Mouse (Mus musculus) forelimb bud, embryonic 11.5 days (tissue): Measurements from ENCODE around the gene Pip5k1b.

Source experiments
- DNase-seq: peaks from one replicate; pipeline ENCODE4 v3.0.0-alpha.2; 2012; ENCODE audit warnings: low read depth, low spot score

The Pip5k1b gene

GRCm38 (mm10) chr19:24476461-24476860 is 79.2 kb downstream of the Pip5k1b start:
- DNase-seq = peak; percentile 6

GRCm38 (mm10) chr19:24475281-24475680 is 80.4 kb downstream of the Pip5k1b start:
- DNase-seq = no peak

DNA sequence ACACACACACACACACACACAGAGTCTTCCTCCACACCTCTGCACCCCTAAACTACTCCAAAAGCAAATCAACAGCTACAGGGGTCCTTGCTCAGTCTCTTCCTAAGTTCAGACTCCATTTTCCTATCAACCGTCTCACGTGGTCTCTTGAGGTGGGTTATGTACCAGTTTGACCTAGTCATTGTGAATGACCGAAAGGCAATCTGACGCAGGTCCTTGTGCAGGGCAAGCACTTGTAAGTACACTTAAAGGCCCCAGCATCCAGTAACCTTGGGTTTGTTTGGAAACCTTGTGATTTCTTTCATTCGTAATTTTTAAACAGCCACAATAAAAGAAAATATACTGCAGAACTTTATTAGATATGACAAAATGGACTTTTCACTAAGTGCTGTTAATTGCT is 83.2 kb downstream of the Pip5k1b start:
- no peak for DNase-seq

DNA sequence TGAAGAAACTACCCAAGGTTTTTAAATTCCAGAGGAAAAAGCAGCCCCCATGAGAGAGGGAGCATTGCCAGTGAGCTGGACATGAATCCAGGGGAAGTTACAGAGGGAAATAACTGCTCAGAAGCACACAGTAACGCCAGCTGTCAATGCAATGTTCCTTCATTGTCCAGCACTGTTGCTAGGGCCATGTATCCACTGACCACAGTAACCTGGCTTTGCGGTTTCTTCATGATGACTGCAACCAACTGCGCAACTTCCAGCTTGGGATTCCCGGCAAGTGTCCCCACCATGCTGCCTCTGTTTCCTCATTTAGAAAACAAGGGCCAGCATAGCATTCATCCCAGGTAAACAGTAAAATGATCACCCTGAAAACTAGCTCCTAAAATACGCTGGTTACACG is 84.1 kb downstream of the Pip5k1b start:
- no peak for DNase-seq

- no peak for DNase-seq
Measured at GRCm38 (mm10) chr19:24469216-24469615, 86.5 kb downstream of the Pip5k1b start.

DNA sequence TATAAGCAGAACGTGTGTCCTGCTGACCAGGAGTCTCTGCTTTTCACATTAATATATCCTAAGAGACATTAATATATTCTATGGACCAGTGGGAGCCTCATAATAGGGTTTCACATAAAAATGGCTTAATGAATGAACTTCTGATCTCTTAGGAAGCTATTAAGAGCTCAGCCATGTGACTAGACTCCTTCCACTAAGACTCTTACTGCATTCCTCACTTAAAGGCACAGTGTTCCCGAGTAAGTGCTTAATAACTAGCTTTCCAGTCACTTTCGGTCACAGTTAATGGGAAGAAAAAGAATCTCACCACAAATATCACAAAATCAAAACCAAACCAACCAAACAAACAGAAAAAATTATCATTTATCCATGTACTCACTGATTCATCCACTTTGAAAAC is 87.1 kb downstream of the Pip5k1b start:
- no peak for DNase-seq

DNA sequence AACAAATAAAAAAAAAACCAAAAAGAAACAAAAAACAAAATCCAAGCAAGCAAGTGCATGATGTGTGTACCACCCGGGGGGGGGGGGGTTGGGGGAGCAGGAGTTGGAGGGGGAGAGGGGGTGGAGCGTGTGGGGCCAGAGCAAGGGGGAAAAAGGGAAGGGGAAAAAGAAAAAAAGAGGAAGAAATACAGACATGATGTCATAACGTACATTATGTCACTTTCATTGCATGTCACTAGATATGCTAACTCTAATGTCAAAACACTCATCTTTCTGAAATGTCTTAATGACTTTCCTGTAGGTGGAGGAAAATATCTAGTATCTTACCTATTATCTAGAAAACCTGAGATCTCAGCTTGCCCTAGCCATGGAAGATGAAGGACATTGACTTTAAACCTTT is 92.7 kb downstream of the Pip5k1b start:
- no peak for DNase-seq

GRCm38 (mm10) chr19:24456591-24457231 is 99.0 kb downstream of the Pip5k1b start:
- no peak for DNase-seq

DNA sequence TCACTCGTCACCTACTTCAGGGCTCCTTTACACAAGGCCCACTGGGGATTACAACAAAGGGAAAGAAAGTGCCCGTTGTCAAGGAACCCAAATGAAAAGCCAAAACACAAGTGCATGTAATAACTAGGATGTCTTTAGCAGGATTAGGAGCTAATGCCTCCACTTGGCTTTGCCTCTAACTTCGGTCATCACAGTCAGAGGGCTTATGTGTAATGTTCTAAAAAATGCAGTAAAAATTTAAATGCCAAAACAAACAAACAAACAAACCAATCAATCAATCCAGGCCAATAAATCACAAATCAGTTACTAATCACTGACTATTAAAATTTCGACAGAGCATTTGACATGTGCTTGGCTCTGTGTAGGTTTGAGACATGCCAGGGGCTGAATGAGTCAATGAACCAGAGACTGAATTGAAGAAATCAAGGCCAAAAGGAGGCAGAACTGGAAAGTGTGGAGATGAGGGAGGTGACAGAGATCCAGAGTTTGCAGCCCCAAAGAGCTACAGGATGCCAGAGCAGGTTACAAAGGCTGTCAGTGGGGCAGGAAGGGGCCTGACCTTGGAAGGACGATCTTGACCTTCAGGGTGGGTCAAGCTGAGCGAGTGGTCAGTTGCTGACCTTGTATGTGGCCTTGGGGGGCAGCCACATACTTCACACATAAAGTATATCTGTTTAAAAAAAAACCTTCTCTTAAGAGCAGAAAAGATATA is 100.3 kb downstream of the Pip5k1b start:
- DNase-seq = no peak

- DNase-seq = no peak
Measured at GRCm38 (mm10) chr19:24454451-24454850, 101.2 kb downstream of the Pip5k1b start.

DNA sequence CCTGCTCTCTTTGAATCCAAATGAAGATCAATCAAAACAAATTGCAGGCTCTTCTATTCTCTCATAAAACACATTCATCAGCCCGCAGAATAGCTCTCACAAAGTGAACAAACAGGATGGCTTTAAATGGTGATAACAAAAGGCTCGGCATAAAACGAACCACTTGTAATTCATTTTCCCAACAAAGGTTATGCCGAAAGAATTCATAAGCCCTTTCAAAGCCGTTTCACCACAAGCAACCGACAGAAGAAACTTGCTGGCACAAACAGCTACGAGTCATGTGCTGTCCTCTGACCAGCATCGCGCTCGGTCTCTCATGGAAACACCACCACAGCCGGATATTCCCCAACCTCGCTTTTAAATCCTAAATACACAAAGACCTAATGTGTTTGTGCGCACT is 102.3 kb downstream of the Pip5k1b start:
- DNase-seq = no peak

GRCm38 (mm10) chr19:24452441-24452898 is 103.2 kb downstream of the Pip5k1b start:
- DNase-seq = peak; percentile 64

GRCm38 (mm10) chr19:24451626-24452025 is 104.0 kb downstream of the Pip5k1b start:
- DNase-seq = peak; percentile 12

DNA sequence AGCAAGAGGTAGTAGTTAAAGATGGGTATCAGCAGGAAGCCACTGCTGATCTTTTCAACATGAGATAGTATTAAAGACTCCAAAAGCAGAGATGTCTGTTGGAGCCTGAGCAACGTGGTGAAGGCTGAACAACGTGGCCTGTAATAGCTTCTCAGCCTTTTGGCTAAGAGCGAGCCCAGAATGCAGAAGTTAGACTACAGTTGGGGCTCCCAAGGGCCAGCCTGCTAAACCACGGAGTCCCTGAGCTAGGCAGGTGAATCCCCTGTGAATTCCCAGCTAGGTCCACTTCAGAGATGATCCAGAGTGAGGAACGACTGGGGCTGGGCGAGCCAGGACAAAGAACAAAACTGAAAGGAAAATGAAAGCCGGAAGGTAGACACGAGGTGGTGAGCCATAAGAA is 104.9 kb downstream of the Pip5k1b start:
- no peak for DNase-seq

- no peak for DNase-seq
Measured at GRCm38 (mm10) chr19:24444322-24444721, 111.3 kb downstream of the Pip5k1b start.

- no peak for DNase-seq
Measured at GRCm38 (mm10) chr19:24439715-24440114, 116.0 kb downstream of the Pip5k1b start.

DNA sequence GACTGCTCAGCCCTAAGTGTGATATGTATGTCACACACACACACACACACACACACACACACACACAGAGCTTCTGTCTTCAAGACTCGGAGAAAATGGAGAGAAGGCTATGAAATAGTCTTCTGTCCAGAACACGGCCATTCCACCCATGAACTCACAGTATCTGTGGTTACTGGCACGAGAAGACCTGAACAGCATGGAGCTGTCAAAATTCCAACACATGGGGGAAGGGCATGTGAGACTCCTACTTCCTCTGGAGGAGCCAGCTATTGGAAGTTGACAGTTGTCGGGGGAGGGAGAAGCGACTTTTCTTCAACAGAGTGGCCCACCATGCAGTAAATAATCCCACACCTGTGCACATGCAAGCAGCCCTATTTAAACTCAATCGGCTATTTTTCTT is 121.4 kb downstream of the Pip5k1b start:
- no peak for DNase-seq

- no peak for DNase-seq
Measured at GRCm38 (mm10) chr19:24432447-24432846, 123.2 kb downstream of the Pip5k1b start.

GRCm38 (mm10) chr19:24431381-24431780 is 124.3 kb downstream of the Pip5k1b start:
- no peak for DNase-seq

DNA sequence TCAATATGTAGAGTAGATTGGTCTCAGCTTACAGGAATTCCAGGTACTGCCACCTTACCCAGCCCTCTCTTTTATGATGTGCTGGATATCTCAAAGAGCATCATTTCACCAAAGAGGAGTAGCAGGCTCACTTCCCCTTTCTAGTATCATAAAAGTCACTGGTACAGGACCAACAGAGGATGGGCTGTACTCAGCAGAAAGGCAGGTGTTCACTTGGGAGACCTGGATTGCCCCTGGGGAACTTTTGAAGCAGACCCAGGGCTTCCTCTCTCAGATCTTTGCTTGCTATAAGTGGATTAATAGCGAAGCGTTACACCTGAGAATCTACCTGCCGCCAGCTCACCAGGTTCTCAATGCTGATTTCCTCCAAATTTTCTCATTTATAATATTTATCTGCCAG is 127.7 kb downstream of the Pip5k1b start:
- no peak for DNase-seq

DNA sequence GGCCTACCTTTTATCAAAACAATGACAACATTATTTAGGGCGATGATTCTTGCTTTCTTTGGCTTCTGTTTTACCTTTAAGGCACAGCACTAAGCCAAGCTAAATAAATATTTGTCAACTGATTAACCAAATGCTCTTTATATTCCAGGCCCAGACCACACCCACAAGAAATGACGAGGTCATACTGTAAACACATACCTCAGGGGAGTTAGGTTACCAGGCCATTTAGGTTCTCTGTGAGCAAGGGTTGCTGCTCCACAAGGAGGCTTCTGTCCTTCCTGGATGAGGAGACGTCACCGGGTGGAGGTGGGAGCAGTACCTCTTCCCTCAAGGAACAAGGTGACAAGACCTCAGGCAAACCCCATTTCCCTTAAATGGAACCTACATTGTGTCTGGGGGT is 128.4 kb downstream of the Pip5k1b start:
- DNase-seq = no peak

DNA sequence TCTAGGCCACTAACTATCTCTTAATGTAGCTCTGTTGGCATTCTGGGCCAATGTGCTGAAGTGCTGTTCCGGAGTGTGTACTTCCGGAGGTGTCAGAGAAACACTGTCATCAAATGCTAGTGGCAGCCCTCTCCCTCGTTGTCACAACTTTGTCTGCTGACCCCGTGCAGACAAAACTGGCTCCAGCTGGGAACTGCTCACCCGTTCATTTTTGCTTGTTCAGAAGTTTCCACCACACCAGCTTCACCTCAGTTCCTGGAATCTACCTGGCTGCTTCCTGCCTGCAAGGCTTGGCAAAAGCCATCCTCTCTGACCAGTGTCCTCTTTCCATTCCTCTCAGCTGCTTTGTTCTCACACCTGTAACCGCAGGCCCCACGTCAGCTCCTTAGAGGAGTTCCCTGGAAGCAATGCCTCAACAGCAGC is 128.9 kb downstream of the Pip5k1b start:
- DNase-seq = no peak

DNA sequence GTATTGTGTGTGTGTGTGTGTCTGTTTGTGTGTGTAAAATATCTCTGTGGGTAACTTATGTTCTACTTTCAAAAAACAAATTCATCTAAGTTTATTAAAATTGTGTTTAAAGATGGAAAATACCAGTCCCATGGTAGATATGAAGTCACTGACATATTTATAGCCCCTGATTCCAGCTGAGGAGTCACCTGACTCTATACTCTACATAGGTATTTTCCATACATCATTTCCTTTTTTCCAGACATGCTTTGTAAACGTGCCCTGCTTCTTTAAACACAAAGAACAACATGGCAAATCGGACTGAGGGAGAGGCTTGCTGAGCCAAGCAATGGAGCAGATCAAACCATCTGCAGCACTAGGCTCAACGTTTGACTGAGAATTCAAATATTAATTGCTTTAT is 137.6 kb downstream of the Pip5k1b start:
- DNase-seq = no peak
